Mouse (Mus musculus) embryonic facial prominence, embryonic 15.5 days (tissue): ENCODE data around the gene Dbndd2. TPM values are rescaled to one million over a fixed set of nuclear protein-coding genes. Genes with fewer than 3 reads are reported as not detected.

Source experiments
- ATAC-seq: fragments of 200-750 bp; cut with Nextera tagmentation; 2 replicates; pipeline ENCODE4 v1.8.0; 2017; ENCODE audit warnings: low read depth, moderate TSS enrichment; ENCODE audit not compliant: insufficient number of reproducible peaks, low FRiP score, low TSS enrichment
- H3K27ac ChIP-seq: fragments of 300-500 bp; sonication (generic); replicated peaks from 2 replicates; pipeline ENCODE4 v1.5.1; 2015; ENCODE audit warnings: mild to moderate bottlenecking, inconsistent platforms
- H3K27me3 ChIP-seq: fragments of 300-500 bp; sonication (generic); 2 replicates; pipeline ENCODE4 v1.6.1; 2015; ENCODE audit warnings: inconsistent platforms
- H3K36me3 ChIP-seq: fragments of 300-500 bp; sonication (generic); 2 replicates; pipeline ENCODE4 v1.6.1; 2015; ENCODE audit warnings: mild to moderate bottlenecking, inconsistent platforms
- H3K4me1 ChIP-seq: fragments of 300-500 bp; sonication (generic); 2 replicates; pipeline ENCODE4 v1.6.1; 2015; ENCODE audit warnings: inconsistent platforms
- H3K4me2 ChIP-seq: fragments of 300-500 bp; sonication (generic); replicated peaks from 2 replicates; pipeline ENCODE4 v1.6.1; 2015; ENCODE audit warnings: mild to moderate bottlenecking, inconsistent platforms
- H3K4me3 ChIP-seq: fragments of 300-500 bp; sonication (generic); replicated peaks from 2 replicates; pipeline ENCODE4 v1.5.1; 2015; ENCODE audit warnings: mild to moderate bottlenecking, inconsistent platforms
- H3K9ac ChIP-seq: fragments of 300-500 bp; sonication (generic); 2 replicates; pipeline ENCODE4 v1.6.1; 2015; ENCODE audit warnings: inconsistent platforms
- H3K9me3 ChIP-seq: fragments of 300-500 bp; sonication (generic); replicated peaks from 2 replicates; pipeline ENCODE4 v1.6.1; 2016; ENCODE audit warnings: inconsistent platforms
- WGBS: fragments of 180-500 bp; shearing (Covaris S2); methylation state at CpG from one replicate; pipeline ENCODE4 v1.1.7; 2015; 5-methylcytosine and 5-hydroxymethylcytosine counted together
- polyA plus RNA-seq: library from polyadenylated mRNA; unstranded; fragments of >200 nt; fragmentation: Nextera tagmentation; extraction: Ambion mirVana; gene quantifications from 2 replicates; pipeline ENCODE4 v1.2.1, GENCODE M21; 2015

Dbndd2 gene
- polyA plus RNA-seq, 1 experiment from 2014 or later: 8.4 TPM

DNA sequence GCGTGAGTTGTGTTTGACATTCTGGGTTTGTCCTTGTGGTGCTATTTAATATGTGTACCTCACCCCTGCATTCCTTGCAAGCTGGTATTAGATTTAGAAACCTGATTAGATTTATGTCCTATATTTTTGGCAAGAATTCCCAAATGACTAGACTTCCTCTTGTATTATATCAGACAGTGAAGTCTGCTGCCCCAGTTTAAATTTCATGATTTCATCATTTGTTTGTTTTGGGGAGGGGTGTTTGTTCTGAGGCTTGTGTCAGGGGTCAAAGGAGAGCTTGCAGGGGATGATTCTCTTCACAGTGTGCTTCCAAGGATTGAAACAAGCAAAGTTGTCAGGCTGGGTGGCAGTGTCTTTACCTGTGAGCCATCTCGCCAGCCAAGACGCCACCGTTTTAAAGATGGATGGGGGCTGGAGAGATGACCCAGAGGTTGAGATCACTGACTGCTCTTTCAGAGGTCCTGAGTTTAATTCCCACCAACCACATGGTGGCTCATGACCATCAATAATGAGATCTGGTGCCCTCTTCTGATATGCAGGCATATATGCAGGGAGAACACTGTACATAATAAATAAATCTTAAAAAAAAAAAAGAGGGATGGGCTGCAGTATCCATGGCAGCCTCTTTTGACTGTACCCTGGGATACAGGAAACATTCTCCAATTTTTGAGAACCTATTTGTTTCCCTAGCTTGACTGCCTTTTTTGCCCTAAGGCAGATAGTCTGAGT lies 19.9 kb downstream of the Dbndd2 start:
- Histone ChIP-seq H3K36me3 (peaks cover 61% of the 10 kb centered on the region), H3K4me3 (no peak overlapping the region), H3K9ac (no peak overlapping the region), H3K27me3 (no peaks in the 10 kb centered on the region), H3K9me3 (0 out of 2 replicates have a peak, but pooled peaks cover 10% of the 10 kb centered on the region), H3K27ac (no peak overlapping the region), H3K4me2 (no peak overlapping the region), H3K4me1 (no peaks in the 10 kb centered on the region)
- 90% methylated on average over 4 of the region's 4 CpGs for WGBS
- no peak for ATAC-seq

DNA sequence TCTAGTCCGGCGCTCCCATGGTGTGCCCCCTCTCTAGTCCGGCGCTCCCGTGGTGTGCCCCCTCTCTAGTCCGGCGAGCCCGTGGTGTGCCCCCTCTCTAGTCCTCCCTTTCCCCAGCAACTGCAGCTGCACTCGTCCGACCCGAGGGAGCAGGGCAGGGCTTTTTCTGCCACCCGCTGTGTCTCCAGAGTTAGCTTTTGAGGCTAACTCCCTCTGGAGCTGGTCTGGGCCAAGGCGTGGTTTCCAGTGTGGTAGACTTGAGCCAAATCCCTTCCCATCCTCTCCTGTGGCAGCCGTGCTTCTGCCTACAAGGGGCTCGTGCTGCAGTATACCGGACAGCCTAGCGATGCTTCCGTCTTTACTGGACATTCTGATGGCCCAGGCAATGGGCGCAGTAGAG lies 21.9 kb downstream of the Dbndd2 start:
- H3K36me3 ChIP-seq: peaks cover 42% of the 10 kb centered on the region
- 87% methylated on average over 19 of the region's 19 CpGs for WGBS
- no peak for ATAC-seq

GRCm38 (mm10) chr2:164510621-164511190 lies 24.8 kb downstream of the Dbndd2 start:
- Histone ChIP-seq H3K9me3 (no peaks in the 10 kb centered on the region), H3K9ac (no peak overlapping the region), H3K4me2 (no peak overlapping the region), H3K27me3 (no peaks in the 10 kb centered on the region), H3K4me3 (no peak overlapping the region), H3K4me1 (no peaks in the 10 kb centered on the region), H3K36me3 (peaks cover 13% of the 10 kb centered on the region), H3K27ac (no peak overlapping the region)
- ATAC-seq: no peak
- WGBS: 29% methylated on average over 4 of the region's 5 CpGs

More for the DNA sequence above, 21.9 kb downstream of the Dbndd2 start:
- Histone ChIP-seq H3K27me3 (no peaks in the 10 kb centered on the region), H3K9ac (no peak overlapping the region), H3K27ac (no peak overlapping the region), H3K4me1 (no peaks in the 10 kb centered on the region), H3K9me3 (0 out of 2 replicates have a peak, but pooled peaks cover 10% of the 10 kb centered on the region), H3K4me3 (no peak overlapping the region), H3K4me2 (no peak overlapping the region)

- Histone ChIP-seq H3K27me3 (no peaks in the 10 kb centered on the region), H3K9ac (no peak overlapping the region), H3K36me3 (peaks cover under 1% of the 10 kb centered on the region; the same call in 1 of the 2 replicates), H3K4me2 (no peak overlapping the region), H3K4me3 (no peak overlapping the region), H3K4me1 (no peaks in the 10 kb centered on the region), H3K9me3 (no peaks in the 10 kb centered on the region), H3K27ac (peak overlapping the region; percentile 7; the same call in 1 of the 2 replicates)
- ATAC-seq: no peak
- WGBS: 56% methylated on average over 12 of the region's 14 CpGs
Measured at GRCm38 (mm10) chr2:164512121-164512909, 26.4 kb downstream of the Dbndd2 start.

- ATAC-seq: 0 out of 2 replicates have a peak, but pooled peaks have one; percentile 13
- no peak overlapping the region for H3K9ac ChIP-seq
- no peak overlapping the region for H3K4me3 ChIP-seq
- no peaks in the 10 kb centered on the region for H3K36me3 ChIP-seq
- 52% methylated on average over 8 of the region's 8 CpGs for WGBS
- H3K4me1 ChIP-seq: no peaks in the 10 kb centered on the region
- H3K9me3 ChIP-seq: no peaks in the 10 kb centered on the region
- H3K4me2 ChIP-seq: no peak overlapping the region
- H3K27me3 ChIP-seq: no peaks in the 10 kb centered on the region
- H3K27ac ChIP-seq: 0 out of 2 replicates have a peak overlapping the region, but pooled peaks have one; percentile 7
Measured at GRCm38 (mm10) chr2:164513389-164513788, 27.5 kb downstream of the Dbndd2 start.

DNA sequence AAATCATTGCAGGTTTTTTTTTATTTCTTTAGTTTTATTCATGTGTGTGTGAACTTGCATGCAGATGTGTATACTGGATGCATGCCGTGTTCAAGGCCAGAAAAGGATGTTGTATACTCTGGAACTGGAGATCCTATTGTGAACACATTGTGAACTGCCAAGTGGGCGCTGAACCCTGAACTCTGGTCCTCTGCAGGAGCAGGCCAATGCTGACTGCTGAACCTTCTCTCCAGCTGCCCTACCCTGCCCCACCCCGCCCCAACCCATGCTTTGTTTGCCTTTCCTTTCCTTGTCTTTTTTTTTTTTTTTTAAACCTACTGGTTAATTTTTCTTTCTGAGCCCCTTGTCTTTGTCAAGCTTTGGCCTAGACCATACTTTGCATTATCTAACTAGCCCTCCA lies 29.0 kb downstream of the Dbndd2 start:
- H3K9me3 ChIP-seq: no peaks in the 10 kb centered on the region
- H3K36me3 ChIP-seq: no peaks in the 10 kb centered on the region
- H3K9ac ChIP-seq: no peak overlapping the region
- H3K27me3 ChIP-seq: no peaks in the 10 kb centered on the region
- no peak for ATAC-seq
- H3K4me3 ChIP-seq: no peak overlapping the region
- H3K4me1 ChIP-seq: no peaks in the 10 kb centered on the region
- WGBS: 81% methylated on average over 3 of the region's 3 CpGs
- no peak overlapping the region for H3K27ac ChIP-seq
- no peak overlapping the region for H3K4me2 ChIP-seq

DNA sequence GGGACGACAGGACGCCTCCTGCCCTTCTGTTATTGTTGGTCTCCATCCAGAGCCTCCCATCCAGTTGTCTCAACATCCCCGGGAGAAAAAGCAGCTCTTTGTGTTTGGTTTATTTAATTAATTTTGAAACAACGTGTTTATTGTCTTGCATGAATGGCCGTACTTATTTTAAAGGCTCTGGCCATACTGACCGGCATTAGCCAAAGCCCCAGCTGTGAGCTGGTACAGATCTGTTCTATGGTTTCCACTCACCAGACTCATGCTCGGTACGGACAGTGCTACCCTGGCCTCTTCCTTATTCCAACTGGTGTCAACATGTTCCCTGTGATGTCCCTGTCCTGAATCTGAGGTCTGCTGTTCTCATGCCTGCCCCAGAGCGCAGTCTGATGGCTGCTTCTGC lies 30.0 kb downstream of the Dbndd2 start:
- Histone ChIP-seq H3K4me1 (0 out of 2 replicates have a peak, but pooled peaks cover 2% of the 10 kb centered on the region), H3K27me3 (no peaks in the 10 kb centered on the region), H3K9ac (no peak overlapping the region), H3K9me3 (no peaks in the 10 kb centered on the region), H3K27ac (no peak overlapping the region), H3K4me3 (no peak overlapping the region), H3K4me2 (no peak overlapping the region), H3K36me3 (no peaks in the 10 kb centered on the region)
- ATAC-seq: no peak
- WGBS: 76% methylated on average over 9 of the region's 9 CpGs

GRCm38 (mm10) chr2:164516592-164516991 lies 30.7 kb downstream of the Dbndd2 start:
- no peak overlapping the region for H3K4me2 ChIP-seq
- H3K4me3 ChIP-seq: no peak overlapping the region
- no peaks in the 10 kb centered on the region for H3K36me3 ChIP-seq
- no peak overlapping the region for H3K27ac ChIP-seq
- H3K9me3 ChIP-seq: no peaks in the 10 kb centered on the region
- H3K27me3 ChIP-seq: no peaks in the 10 kb centered on the region
- H3K9ac ChIP-seq: no peak overlapping the region
- no peak for ATAC-seq
- H3K4me1 ChIP-seq: peaks cover 8% of the 10 kb centered on the region
- 65% methylated on average over 11 of the region's 11 CpGs for WGBS

DNA sequence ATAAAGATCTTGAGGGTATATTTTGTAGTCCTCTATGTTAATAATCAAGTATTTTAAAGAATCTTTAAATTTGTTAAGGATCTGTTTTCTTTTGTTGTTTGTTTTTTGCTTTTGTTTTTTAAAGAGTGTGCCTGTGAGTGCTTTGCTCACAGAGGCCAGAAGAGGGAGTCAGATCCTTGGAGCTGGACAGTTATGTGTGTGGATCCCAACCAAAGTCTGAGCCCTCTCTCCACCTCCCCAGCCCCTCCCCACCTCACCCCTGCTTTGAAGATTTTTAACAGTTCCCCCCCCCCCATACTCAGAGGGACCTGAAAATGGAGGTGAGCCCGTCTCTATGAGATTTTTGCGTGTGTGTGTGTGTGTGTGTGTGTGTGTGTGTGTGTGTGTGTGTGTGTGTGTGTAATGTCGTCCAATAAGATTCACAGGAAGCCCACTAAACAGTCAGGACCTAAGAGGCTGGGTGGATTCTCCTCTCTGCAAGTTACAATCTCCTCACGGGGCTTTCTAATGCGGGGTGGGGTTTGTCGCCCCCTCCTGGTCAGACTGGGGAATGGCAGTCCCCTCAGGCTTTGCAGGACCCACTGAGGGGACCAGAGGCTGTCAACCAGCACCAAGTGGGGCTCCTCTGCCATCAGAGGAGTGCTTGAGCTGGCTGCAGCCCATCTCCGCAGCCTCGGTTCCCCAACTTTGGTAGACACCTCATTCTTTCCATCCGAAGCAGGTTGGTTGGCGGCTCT lies 31.7 kb downstream of the Dbndd2 start:
- H3K4me2 ChIP-seq: no peak overlapping the region
- ATAC-seq: no peak
- peaks cover 19% of the 10 kb centered on the region for H3K4me1 ChIP-seq
- no peaks in the 10 kb centered on the region for H3K36me3 ChIP-seq
- H3K4me3 ChIP-seq: no peak overlapping the region
- WGBS: 37% methylated on average over 10 of the region's 10 CpGs
- H3K9ac ChIP-seq: no peak overlapping the region
- no peaks in the 10 kb centered on the region for H3K27me3 ChIP-seq
- no peak overlapping the region for H3K27ac ChIP-seq
- no peaks in the 10 kb centered on the region for H3K9me3 ChIP-seq

GRCm38 (mm10) chr2:164518266-164519170 lies 32.6 kb downstream of the Dbndd2 start:
- no peak overlapping the region for H3K27ac ChIP-seq
- H3K4me2 ChIP-seq: no peak overlapping the region
- H3K4me1 ChIP-seq: peaks cover 19% of the 10 kb centered on the region
- no peak overlapping the region for H3K9ac ChIP-seq
- no peak for ATAC-seq
- no peak overlapping the region for H3K4me3 ChIP-seq
- WGBS: 43% methylated on average over 11 of the region's 11 CpGs
- H3K27me3 ChIP-seq: no peaks in the 10 kb centered on the region
- H3K36me3 ChIP-seq: no peaks in the 10 kb centered on the region
- H3K9me3 ChIP-seq: 0 out of 2 replicates have a peak, but pooled peaks cover 4% of the 10 kb centered on the region
